Mouse (Mus musculus): ENCODE data around the gene Gng2. TPM values are rescaled to one million over a fixed set of nuclear protein-coding genes. Genes with fewer than 3 reads are reported as not detected.

Gng2 gene
- polyA plus RNA-seq, 1 experiment from 2014 or later: 95.7 TPM

DNA sequence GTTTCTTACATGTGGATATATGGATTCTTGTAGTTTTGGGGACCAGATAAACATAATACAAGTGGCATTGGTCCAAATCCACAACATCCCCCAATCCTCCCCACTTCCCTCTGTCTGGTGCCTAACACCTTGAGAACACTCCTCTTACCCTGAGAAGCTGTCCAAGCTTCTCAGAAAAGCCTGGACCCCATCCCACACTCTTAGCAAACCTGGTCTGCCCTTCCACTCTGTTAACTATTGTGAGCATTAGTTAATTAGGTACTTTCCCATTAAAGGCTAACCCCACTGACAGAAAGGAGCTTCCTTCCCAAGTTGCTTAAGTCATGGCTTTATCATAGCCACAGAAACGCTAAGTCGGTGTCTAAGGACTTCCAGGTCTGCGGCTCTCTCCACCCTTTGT, 141.1 kb downstream of the Gng2 start:
- TF ChIP-seq CTCF (IDR thresholded peaks at IDR 0.05; ENCODE audit: low read depth): no peak
- Histone ChIP-seq H3K9ac (no peak overlapping the region), H3K9me3 (ENCODE audit: low read depth, low read length) (no peaks in the 10 kb centered on the region), H3K36me3 (ENCODE audit: insufficient read depth) (no peaks in the 10 kb centered on the region), H3K4me2 (no peak overlapping the region), H3K27me3 (ENCODE audit: insufficient read depth, low read length) (no peaks in the 10 kb centered on the region), H3K4me3 (ENCODE audit: low read depth, low read length) (no peak overlapping the region), H3K27ac (ENCODE audit: low read depth) (no peak overlapping the region), H3K4me1 (ENCODE audit: insufficient read depth) (no peaks in the 10 kb centered on the region)
- ATAC-seq (ENCODE audit: insufficient read depth) (no peak), DNase-seq (no peak)
- WGBS: 78% methylated on average over 3 of the region's 3 CpGs

DNA sequence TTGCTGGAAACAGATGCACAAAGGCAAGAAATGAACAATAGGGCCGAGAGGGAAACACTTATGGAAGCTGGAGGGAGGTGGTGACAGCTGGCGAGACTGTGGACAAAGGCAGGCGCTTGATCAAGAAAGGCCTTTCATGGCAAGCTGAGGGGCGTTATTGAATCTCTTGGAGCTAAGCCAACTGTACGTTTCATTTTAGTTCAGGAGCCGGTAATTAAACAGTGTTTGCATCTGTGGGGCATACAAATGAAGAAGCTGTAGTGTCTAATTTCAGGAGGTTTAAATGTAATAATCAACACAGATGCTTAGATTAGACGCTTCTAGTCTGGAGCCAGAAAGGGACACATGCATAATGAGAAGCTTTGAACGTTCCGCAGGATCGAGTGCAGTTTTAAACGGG, 151.9 kb downstream of the Gng2 start:
- no peak for ATAC-seq (ENCODE audit: insufficient read depth)
- 49% methylated on average over 11 of the region's 11 CpGs for WGBS
- TF ChIP-seq CTCF (IDR thresholded peaks at IDR 0.05; ENCODE audit: low read depth): no peak
- Histone ChIP-seq H3K27me3 (ENCODE audit: insufficient read depth, low read length) (no peaks in the 10 kb centered on the region; the same call in 1 of the 2 replicates), H3K4me1 (ENCODE audit: insufficient read depth) (no peaks in the 10 kb centered on the region), H3K27ac (ENCODE audit: low read depth) (no peak overlapping the region), H3K4me2 (no peak overlapping the region), H3K4me3 (ENCODE audit: low read depth, low read length) (no peak overlapping the region), H3K9me3 (ENCODE audit: low read depth, low read length) (no peaks in the 10 kb centered on the region), H3K9ac (no peak overlapping the region), H3K36me3 (ENCODE audit: insufficient read depth) (peaks cover 14% of the 10 kb centered on the region)
- peak; percentile 22 for DNase-seq

DNA sequence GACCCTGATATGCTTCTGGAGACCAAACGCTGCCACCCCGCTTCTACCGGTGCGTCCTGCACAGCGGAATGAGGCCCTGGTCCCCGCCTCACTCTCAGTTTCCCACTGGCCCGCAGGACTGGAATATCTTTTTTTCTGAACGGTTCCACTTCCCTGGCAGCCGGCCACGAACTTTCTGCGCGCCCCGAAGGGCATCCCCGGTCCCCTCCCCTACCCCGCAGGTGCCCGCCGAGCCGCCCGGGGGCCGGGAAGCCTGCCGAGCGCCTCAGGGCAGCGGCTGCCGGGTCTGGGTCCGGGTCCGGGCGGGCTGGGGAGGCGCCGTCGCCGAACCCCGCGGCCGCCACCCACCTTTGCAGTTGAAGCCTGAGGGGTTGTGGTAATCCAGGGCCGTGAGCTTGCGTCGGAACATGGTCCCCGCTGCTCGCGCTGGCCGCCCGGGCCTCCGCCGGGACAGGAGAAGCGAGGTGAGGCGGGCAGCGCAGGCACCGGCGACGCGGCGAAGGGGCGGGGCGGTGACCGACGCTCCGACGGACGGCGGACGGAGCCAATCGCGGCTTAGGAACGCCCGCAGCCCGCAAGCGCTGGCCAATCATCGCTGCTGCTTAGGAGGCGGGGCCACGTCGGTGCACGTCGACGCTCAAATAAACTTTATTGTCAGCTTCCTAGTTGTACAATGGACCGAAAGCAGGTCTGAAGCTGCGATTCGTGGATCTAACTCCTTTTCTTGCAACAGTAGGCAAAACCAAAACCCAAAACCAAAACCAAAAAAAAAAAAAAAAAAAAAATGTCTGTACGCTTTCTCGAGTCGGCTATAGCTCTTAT, 153.9 kb downstream of the Gng2 start, which contains the start of gene Rtraf:
Rtraf (minus strand) TSS at position 504 of the 822 bp plus-strand sequence.
- no peaks in the 10 kb centered on the region; the same call in 1 of the 2 replicates for H3K27me3 ChIP-seq (ENCODE audit: insufficient read depth, low read length)
- H3K4me1 ChIP-seq (ENCODE audit: insufficient read depth): no peaks in the 10 kb centered on the region
- peak within 1 kb of the TSS; percentile 78 for H3K4me2 ChIP-seq
- peak within 1 kb of the TSS; percentile 74 for H3K27ac ChIP-seq (ENCODE audit: low read depth)
- no peaks in the 10 kb centered on the region for H3K9me3 ChIP-seq (ENCODE audit: low read depth, low read length)
- ATAC-seq (ENCODE audit: insufficient read depth): peak; percentile 99
- peak within 1 kb of the TSS; percentile 74 for H3K4me3 ChIP-seq (ENCODE audit: low read depth, low read length)
- H3K36me3 ChIP-seq (ENCODE audit: insufficient read depth): peaks cover 31% of the 10 kb centered on the region
- WGBS: under 1% methylated on average over 80 of the region's 80 CpGs
- no peak for TF ChIP-seq CTCF (IDR thresholded peaks at IDR 0.05; ENCODE audit: low read depth)
- peak; percentile 99 for DNase-seq
- peak within 1 kb of the TSS; percentile 88 for H3K9ac ChIP-seq

Other genes with a start within 250 kb of the Gng2 start
- 111 and 117 TPM in 2 replicates for gene Nid2, start 226.4 kb downstream of the Gng2 start, polyA plus RNA-seq (2014; fragmentation: Nextera tagmentation; extraction: Ambion mirVana)
- gene Rtraf, start 153.8 kb downstream of the Gng2 start, polyA plus RNA-seq (2014; fragmentation: Nextera tagmentation; extraction: Ambion mirVana): 230 TPM in 2 replicates
- 12.7 and 13.5 TPM in 2 replicates for gene Saysd1, start 160.9 kb upstream of the Gng2 start, polyA plus RNA-seq (2014; fragmentation: Nextera tagmentation; extraction: Ambion mirVana)
- 9.3 and 10.7 TPM in 2 replicates for gene Kcnk5, start 204.2 kb upstream of the Gng2 start, polyA plus RNA-seq (2014; fragmentation: Nextera tagmentation; extraction: Ambion mirVana)

Data from lung, embryonic 14.5 days (tissue).